Mouse (Mus musculus) fibroblast of lung, adult 2 months (primary cell): ENCODE measurements around the gene Gm27027.

Experiments
- DNase-seq: peaks from one replicate; pipeline ENCODE4 v3.0.0-alpha.2; 2011; ENCODE audit warnings: low read depth

Gene Gm27027

GRCm38 (mm10) chr2:93976436-93977252, 19.5 kb downstream of the Gm27027 start:
- no peak for DNase-seq

GRCm38 (mm10) chr2:93975526-93976435, 20.4 kb downstream of the Gm27027 start:
- DNase-seq = no peak

- no peak for DNase-seq
Observed at GRCm38 (mm10) chr2:93975041-93975440, 21.1 kb downstream of the Gm27027 start.

GRCm38 (mm10) chr2:93971647-93972046, 24.5 kb downstream of the Gm27027 start:
- DNase-seq = no peak

GRCm38 (mm10) chr2:93964494-93965160, 31.5 kb downstream of the Gm27027 start:
- no peak for DNase-seq

- no peak for DNase-seq
Observed at GRCm38 (mm10) chr2:93963802-93964201, 32.4 kb downstream of the Gm27027 start.

GRCm38 (mm10) chr2:93961716-93962115, 34.4 kb downstream of the Gm27027 start:
- no peak for DNase-seq

- DNase-seq = no peak
Observed at GRCm38 (mm10) chr2:93959346-93959745, 36.8 kb downstream of the Gm27027 start.

GRCm38 (mm10) chr2:93958216-93958615, 37.9 kb downstream of the Gm27027 start:
- no peak for DNase-seq

- no peak for DNase-seq
Observed at GRCm38 (mm10) chr2:93957785-93958175, 38.4 kb downstream of the Gm27027 start.

- DNase-seq = no peak
Observed at GRCm38 (mm10) chr2:93956908-93957784, 39.0 kb downstream of the Gm27027 start, which contains the start of gene Gm13889. Gene Gm13889, minus strand, starts transcription at chr2:93957201.

GRCm38 (mm10) chr2:93956331-93956801, 39.8 kb downstream of the Gm27027 start:
- no peak for DNase-seq

- no peak for DNase-seq
Observed at GRCm38 (mm10) chr2:93955886-93956285, 40.3 kb downstream of the Gm27027 start.

- DNase-seq = no peak
Observed at GRCm38 (mm10) chr2:93954781-93955578, 41.2 kb downstream of the Gm27027 start.

- no peak for DNase-seq
Observed at GRCm38 (mm10) chr2:93953726-93954125, 42.4 kb downstream of the Gm27027 start.

- DNase-seq = no peak
Observed at GRCm38 (mm10) chr2:93946976-93947375, 49.2 kb downstream of the Gm27027 start.

- no peak for DNase-seq
Observed at GRCm38 (mm10) chr2:93944855-93945254, 51.3 kb downstream of the Gm27027 start.

GRCm38 (mm10) chr2:93944099-93944498, 52.1 kb downstream of the Gm27027 start:
- no peak for DNase-seq

GRCm38 (mm10) chr2:93941670-93942069, 54.5 kb downstream of the Gm27027 start:
- DNase-seq = no peak

GRCm38 (mm10) chr2:93938534-93938933, 57.6 kb downstream of the Gm27027 start:
- DNase-seq = no peak
